Mouse (Mus musculus) olfactory bulb, adult 2 months (tissue): ENCODE measurements around the gene Dzip1. TPM values are rescaled to one million over a fixed set of nuclear protein-coding genes. Genes with fewer than 3 reads are reported as not detected.

ENCODE experiments used
- H3K27ac ChIP-seq: fragments of 200-500 bp; 2 replicates; pipeline ENCODE4 v1.5.1; 2012; ENCODE audit warnings: low read depth, low read length; ENCODE audit not compliant: insufficient read depth
- H3K4me1 ChIP-seq: fragments of 200-500 bp; 2 replicates; pipeline ENCODE4 v1.6.1; 2012; ENCODE audit warnings: low read length; ENCODE audit not compliant: control insufficient read depth, insufficient read depth
- H3K4me3 ChIP-seq: fragments of 200-500 bp; 2 replicates; pipeline ENCODE4 v1.5.1; 2012; ENCODE audit warnings: mild to moderate bottlenecking, low read depth, low read length, moderate library complexity; ENCODE audit not compliant: insufficient read depth
- CTCF ChIP-seq: fragments of 200-500 bp; IDR thresholded peaks from 2 replicates; pipeline ENCODE4 v1.5.1; 2012; ENCODE audit warnings: low read depth, mild to moderate bottlenecking, low read length, moderate library complexity; ENCODE audit not compliant: insufficient read depth
- POLR2A ChIP-seq: fragments of 200-500 bp; IDR thresholded peaks from 2 replicates; pipeline ENCODE4 v1.6.1; 2012; ENCODE audit warnings: mild to moderate bottlenecking, low read depth, low read length, moderate library complexity; ENCODE audit not compliant: insufficient read depth
- WGBS: fragments of 180-500 bp; shearing (Covaris S2); methylation state at CpG from one replicate; pipeline ENCODE4 v1.1.7; 2018; 5-methylcytosine and 5-hydroxymethylcytosine counted together
- polyA plus RNA-seq: library from polyadenylated mRNA; stranded (reverse); fragments of >200 nt; gene quantifications from 2 replicates; pipeline ENCODE4 v1.2.4, GENCODE M21; 2012; ENCODE audit warnings: low replicate concordance; ENCODE audit not compliant: missing spikeins, insufficient read depth, insufficient read length

Dzip1 gene
- polyA plus RNA-seq, 1 experiment: not detected

GRCm38 (mm10) chr14:118851496-118852107 lies 73.7 kb downstream of the Dzip1 start:
- no peak overlapping the region for H3K4me3 ChIP-seq
- no peak overlapping the region for H3K27ac ChIP-seq
- whole genome bisulfite sequencing: 85% methylated on average over 6 of the region's 6 CpGs
- TF ChIP-seq CTCF (no peak), POLR2A (no peak)
- peaks cover 12% of the 10 kb centered on the region for H3K4me1 ChIP-seq

- Histone ChIP-seq H3K27ac (no peak overlapping the region), H3K4me3 (no peak overlapping the region), H3K4me1 (peaks cover 12% of the 10 kb centered on the region)
- no peak for TF ChIP-seq POLR2A
- TF ChIP-seq CTCF: no peak
- 45% methylated on average over 4 of the region's 4 CpGs for WGBS
Measured at GRCm38 (mm10) chr14:118850696-118851035, 74.6 kb downstream of the Dzip1 start.

DNA sequence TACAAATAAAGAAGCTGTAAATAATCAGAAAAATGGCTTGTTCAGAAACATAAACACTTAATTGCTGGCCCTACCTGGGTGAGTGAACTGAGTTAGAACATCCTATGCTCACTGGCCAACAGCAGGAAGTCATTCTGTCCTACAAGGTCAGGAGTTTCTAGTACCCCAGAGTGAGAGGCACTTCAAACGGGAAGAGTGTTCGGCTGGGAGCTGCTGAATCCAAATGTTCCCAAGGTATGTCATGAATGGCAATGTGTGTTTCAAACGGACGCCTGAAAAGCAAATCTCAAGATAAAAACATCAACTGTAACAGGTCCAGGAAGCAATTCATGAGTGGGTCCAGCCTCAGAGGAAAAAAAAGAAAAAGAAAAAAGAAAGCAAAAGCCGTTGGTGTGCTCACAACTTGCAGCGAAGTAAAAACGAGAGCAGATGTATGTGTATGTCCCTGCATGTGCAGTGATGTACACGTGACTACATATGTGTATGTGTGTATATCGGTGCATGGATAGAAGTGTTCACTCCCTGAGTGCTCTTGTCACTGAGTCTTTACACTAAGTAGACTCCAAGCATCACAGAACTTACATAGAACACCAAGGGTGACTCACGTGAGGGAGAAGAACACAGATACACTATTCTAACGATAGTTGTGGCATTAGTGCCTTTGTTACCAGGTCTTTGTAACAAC lies 75.1 kb downstream of the Dzip1 start:
- TF ChIP-seq POLR2A (no peak), CTCF (no peak)
- H3K4me3 ChIP-seq: no peak overlapping the region
- H3K4me1 ChIP-seq: peaks cover 10% of the 10 kb centered on the region
- 71% methylated on average over 11 of the region's 11 CpGs for WGBS
- no peak overlapping the region for H3K27ac ChIP-seq

GRCm38 (mm10) chr14:118848171-118848570 lies 77.1 kb downstream of the Dzip1 start:
- Histone ChIP-seq H3K4me3 (no peak overlapping the region), H3K27ac (no peak overlapping the region), H3K4me1 (no peaks in the 10 kb centered on the region)
- 90% methylated on average over 7 of the region's 7 CpGs for WGBS
- TF ChIP-seq CTCF (no peak), POLR2A (no peak)

DNA sequence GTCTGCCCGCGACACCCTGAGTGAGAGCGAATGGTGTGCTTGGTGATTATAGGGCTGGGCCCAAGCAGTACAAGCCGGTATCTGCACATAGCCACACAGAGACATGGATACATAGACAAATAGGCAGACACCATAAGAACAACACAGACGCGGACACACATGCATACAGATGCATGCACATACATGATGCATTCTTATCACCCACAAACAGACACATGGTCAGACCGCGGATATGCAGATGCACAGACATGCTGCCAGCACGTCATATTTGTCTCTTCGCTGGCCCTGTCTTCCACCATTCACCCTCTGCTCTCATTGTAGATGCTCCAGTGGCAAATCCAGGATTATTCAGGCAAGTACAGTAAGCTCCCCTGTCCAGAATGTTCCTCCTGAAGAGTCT lies 78.4 kb downstream of the Dzip1 start:
- TF ChIP-seq POLR2A (no peak), CTCF (no peak)
- H3K4me3 ChIP-seq: no peak overlapping the region
- H3K27ac ChIP-seq: no peak overlapping the region
- WGBS: 96% methylated on average over 10 of the region's 10 CpGs
- H3K4me1 ChIP-seq: no peaks in the 10 kb centered on the region

DNA sequence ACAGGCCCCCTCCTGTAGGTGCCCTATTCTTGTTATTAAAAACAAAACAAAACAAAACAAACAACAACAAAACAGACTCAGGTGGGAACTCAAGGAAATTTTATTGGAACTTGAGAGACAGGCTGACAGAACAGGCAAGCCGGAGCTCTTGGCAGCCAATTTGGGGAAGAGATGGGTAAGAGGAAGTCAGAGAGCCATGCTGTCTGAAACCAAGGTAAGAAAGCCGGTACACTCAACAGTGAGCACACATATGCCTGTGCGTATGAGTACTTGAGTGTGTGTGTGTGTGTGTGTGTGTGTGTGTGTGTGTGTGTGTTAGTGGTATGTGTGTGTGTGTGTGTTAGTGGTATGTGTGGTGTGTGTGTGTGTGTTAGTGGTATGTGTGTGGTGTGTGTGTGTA lies 82.9 kb downstream of the Dzip1 start:
- 94% methylated on average over 3 of the region's 3 CpGs for WGBS
- Histone ChIP-seq H3K27ac (no peak overlapping the region), H3K4me3 (no peak overlapping the region), H3K4me1 (no peaks in the 10 kb centered on the region)
- TF ChIP-seq CTCF: no peak
- TF ChIP-seq POLR2A: no peak

DNA sequence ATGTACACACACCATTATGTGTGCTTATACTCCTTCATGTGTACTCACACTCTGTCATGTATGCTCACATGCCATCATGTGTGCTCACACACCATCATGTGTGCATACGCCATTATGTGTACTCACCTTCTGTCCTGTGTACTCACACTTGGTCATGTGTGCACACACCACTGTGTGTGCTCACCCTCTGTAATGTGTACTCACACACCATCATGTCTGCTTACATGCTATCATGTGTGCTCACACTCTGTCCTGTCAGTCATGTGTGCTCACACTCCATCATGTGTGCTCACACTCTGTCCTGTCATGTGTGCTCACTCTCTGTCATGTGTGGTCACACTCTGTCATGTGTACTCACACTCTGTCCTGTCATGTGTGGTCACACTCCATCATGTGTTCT lies 85.2 kb downstream of the Dzip1 start:
- Histone ChIP-seq H3K4me1 (peaks cover 3% of the 10 kb centered on the region), H3K4me3 (no peak overlapping the region), H3K27ac (no peak overlapping the region)
- no peak for TF ChIP-seq CTCF
- WGBS: 100% methylated on average over 1 of the region's 1 CpGs

DNA sequence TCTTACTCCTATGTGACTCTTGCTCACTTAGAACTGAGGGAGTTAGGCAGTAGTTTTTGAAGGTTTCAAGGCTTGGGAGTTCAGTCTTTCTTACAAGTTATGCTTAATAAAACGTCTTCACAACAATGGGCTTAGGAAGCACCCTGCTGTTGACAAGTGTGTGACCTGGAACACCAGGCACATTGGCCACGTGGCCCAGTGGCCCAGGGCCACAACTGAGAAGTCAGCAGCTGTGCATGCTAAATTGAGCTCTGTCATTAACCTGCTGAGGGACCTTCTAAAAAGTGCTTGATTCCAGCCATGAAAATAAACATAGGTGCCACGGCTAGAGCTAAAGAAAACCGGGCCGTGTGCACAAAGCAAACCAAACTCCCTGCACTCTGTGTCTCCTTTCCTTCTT lies 85.8 kb downstream of the Dzip1 start:
- no peak overlapping the region for H3K27ac ChIP-seq
- TF ChIP-seq POLR2A (no peak), CTCF (no peak)
- H3K4me3 ChIP-seq: no peak overlapping the region
- WGBS: 66% methylated on average over 5 of the region's 5 CpGs
- H3K4me1 ChIP-seq: peaks cover 4% of the 10 kb centered on the region

DNA sequence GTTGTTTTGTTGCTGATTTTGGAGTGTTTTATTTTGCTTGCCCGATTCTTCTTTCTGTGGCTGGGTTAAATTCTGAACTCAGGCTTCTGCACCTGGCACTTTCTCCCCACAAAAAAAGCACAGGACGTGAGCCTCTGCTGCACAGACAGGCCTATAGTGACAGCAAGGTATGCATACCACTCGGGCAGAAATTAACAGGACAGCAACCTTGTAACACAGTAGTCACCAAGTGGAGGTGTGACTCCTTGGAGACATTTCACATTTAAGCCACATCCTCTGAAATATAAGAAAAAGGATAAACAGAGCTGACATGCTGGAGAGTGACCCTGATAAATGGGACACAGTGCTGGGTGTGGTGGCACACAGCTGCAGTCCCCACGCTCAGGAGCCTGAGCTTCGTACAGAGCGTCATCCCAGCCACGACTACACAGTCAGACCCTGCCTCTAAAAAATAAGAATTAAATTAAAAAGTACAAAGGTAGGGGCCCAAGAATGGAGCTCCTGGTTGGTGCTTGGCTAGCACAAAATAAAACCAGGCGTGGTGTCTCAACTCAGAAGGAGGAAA lies 86.6 kb downstream of the Dzip1 start:
- H3K4me1 ChIP-seq: peaks cover 7% of the 10 kb centered on the region
- WGBS: 94% methylated on average over 8 of the region's 8 CpGs
- TF ChIP-seq POLR2A (no peak), CTCF (no peak)
- H3K27ac ChIP-seq: no peak overlapping the region
- no peak overlapping the region for H3K4me3 ChIP-seq

GRCm38 (mm10) chr14:118836754-118837153 lies 88.5 kb downstream of the Dzip1 start:
- H3K27ac ChIP-seq: no peak overlapping the region
- TF ChIP-seq POLR2A (no peak), CTCF (no peak)
- H3K4me3 ChIP-seq: no peak overlapping the region
- H3K4me1 ChIP-seq: peaks cover 7% of the 10 kb centered on the region
- WGBS: 81% methylated on average over 7 of the region's 7 CpGs
